Mouse (Mus musculus) duodenum, adult 2 months (tissue): ENCODE results near the gene Ppp6r2. TPM values are rescaled to one million over a fixed set of nuclear protein-coding genes. Genes with fewer than 3 reads are reported as not detected.

ENCODE experiments used
- polyA plus RNA-seq: library from polyadenylated mRNA; depleted of rRNA; stranded (reverse); fragments of >200 nt; gene quantifications from 2 replicates; pipeline ENCODE4 v1.2.3, GENCODE M21; 2012; ENCODE audit warnings: low replicate concordance; rRNA removed

The Ppp6r2 gene
- 252 and 373 TPM in 2 replicates for polyA plus RNA-seq

DNA sequence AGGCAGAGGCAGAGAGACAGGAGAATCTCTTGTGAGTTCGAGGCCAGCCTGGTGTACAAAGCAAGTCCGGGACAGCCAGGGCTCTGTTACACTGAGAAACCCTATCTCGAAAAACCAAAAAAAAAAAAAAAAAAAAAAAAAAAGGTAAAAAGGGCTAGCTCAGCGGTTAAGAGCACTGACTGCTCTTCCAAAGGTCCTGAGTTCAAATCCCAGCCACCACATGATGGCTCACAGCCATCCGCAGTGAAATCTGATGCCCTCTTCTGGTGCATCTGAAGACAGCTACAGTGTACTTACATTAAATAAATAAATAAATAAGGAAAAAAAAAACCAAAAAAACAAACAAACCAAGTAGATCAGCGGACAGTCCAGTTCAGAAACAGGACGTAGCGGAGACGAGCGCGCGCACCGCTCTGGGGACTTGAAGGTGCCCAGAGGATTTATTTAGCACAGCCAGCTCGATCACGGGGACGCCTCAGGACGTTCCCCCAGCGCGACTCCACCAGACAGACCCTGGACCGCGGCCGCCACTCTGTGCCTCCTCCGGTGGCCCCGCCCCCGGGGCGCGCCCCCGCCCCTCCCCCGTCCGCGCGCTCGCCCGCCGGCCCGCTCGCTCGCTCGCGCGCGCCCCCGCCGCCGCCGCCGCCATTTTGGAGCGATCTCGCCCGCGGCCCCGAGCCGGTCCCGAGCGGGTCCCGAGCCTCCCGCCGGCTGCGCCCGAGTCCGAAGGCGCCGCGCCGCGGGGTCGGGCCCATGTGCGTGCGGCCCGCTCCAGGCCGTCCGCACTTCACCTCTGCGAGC lies at the start of gene Ppp6r2:
Gene Ppp6r2 (plus strand): TSS at position 639 of the 801 bp plus-strand sequence.

DNA sequence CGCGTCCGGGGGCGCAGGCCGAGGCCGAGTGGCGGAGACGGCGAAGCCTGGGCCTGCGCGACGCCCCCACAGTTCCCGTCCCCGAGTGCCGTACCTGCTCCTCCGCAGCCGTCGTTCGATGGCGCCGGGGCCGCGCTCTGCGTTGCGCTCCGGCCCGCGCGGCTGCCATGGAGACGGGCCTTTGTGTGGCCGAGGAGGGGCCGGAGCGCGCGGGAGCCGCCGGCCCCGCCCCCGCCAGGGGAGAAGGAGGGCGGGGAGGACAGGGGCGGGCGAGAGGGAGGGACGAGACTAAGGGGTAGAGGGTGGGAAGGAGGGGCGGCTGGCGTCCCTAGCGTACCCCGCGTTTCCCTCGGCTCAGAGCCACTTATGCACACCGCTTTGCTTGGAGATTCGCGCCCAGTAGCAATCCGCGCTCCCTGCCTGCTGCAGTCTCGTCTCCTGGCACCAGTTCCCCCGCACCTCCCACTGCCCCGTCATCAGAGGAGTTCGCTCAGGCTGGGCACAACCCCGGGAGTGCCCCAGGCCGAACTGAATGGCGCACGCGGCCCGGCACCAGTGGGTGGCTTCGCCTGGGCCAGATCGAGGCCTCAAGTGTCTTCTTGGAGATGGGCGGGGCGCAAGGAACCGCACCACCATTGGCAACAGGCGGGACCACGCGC lies 30.7 kb upstream of the Ppp6r2 start, which contains the start of gene Plxnb2:
Gene Plxnb2 (minus strand): TSS at position 218 of the 659 bp plus-strand sequence.

DNA sequence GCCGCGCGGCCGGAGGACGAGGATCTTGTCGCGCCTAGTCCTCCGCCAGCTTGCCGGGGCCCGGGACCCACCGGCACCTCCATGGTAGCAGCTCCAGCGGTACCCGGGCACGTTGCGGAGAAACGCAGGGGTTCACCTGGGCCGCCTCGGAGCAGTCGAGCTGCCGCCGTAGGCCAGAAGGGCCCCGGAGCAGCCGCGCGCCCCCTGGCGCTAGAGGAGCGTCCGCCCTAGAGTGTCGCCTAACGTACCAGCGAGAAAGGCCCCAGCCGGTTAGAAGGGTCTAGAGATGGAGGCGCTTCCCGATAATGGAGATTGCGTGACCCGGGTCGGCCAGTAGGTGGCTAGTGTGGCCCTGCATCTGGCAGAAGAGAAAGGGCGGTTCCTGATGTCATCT lies 15.0 kb upstream of the Ppp6r2 start, which contains the start of gene Dennd6b:
Gene Dennd6b (minus strand): TSS at position 184 of the 394 bp plus-strand sequence.

DNA sequence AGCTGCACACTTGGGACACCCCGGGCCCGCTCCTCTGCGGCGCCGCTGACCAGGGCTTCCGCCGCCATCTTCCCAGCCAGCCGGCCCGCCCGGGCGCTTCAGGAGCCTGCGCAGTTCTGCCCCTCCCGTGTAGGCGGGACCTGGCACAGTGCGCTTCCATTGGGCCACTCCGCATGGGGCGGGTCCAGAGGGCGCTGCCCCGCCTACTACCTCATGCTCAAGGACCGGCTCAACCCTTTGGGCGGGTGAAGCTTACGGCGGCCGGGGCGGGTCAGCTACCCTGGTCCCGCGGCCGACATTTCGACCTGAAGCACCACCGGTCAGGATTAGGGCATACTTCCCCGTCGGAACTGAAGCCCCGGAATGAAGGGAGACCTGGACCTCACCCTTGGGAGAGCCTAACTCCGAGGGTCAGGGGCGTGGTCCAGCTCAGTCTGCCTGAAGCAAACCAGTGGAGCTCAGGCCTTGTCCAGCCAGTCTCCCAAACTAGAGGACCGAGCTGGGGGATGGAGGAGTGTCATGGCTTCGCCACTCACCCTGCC lies 103.9 kb downstream of the Ppp6r2 start, which contains the start of gene Sbf1:
Gene Sbf1 (minus strand): TSS at position 122 of the 542 bp plus-strand sequence.

DNA sequence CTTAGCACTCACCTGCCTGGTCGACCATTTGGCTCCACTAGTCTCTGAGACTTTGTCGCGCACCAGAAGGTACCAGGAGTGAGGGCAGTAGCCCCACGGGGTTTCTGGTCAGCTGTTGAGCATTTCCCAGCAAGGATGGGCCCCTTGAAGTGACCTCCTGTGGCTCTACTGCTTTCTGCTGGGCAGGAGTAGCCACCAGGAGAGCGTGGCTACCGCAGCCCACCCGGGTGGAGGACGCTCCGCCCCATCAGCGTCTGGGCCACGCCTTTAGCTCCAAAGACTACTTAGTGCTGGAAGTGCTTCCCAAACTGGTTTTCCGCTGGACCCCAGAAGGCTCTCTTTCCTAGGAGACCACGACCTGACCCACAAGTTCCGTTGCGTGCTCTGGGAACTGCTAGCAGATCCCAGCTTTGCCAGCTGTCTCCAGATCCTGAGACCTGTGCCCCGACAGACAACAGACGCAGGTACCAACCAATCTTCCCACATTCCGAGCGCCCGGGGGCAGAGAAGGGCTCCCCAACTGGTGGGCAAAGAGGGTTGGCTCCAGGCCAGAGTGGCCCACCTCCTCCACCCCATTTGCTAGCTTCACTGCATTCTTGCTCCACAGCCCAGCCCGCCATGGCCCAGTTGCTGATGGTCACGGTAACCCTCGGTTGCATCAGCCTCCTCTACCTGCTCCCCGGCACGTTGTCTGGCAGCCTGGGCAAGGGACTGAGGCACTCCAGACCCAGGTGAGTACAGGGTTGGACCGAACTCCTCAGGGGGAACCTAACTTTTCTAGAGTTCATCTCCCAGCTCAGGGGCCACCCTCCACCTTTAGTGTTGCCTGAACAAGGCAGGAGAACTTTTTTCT lies 111.5 kb downstream of the Ppp6r2 start, which contains the start of gene Adm2:
Gene Adm2 (plus strand): TSS at position 51 of the 853 bp plus-strand sequence.

DNA sequence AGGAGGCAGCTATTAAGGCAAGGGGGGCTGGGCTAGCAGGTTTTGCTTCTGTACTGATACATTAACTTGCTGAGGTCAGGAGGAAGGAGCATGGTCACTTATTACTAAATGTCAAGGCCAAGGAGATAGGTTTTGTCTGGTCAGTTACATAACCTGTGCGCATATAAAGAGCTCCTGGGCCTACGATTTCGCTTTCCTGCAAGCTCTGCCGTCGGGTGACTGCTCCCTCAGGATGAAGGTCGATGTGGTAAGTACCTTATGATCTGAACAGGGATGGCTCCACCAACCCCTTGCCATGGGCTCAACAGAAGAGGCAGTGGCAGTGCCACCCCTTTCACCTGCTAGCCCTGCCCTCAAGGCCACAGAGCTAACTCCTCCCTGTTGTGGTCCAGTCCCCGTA lies 122.9 kb downstream of the Ppp6r2 start, which contains the start of gene Miox:
Gene Miox (plus strand): TSS at position 128 of the 400 bp plus-strand sequence.

Other genes with a start within 250 kb of the Ppp6r2 start
- 0.04 TPM in 1 of 2 replicates, not detected in the other for gene Mlc1, start 232.5 kb upstream of the Ppp6r2 start, polyA plus RNA-seq
- not detected in 2 replicates for gene Mov10l1, start 228.6 kb upstream of the Ppp6r2 start, polyA plus RNA-seq
- gene Panx2, start 151.8 kb upstream of the Ppp6r2 start, polyA plus RNA-seq, result 0.23 and 1.4 TPM in 2 replicates
- 87.4 and 97.4 TPM in 2 replicates for gene Trabd, start 136.4 kb upstream of the Ppp6r2 start, polyA plus RNA-seq
- gene Selenoo, start 122.5 kb upstream of the Ppp6r2 start, polyA plus RNA-seq, result 42.4 and 57.0 TPM in 2 replicates
- gene Tubgcp6, start 88.4 kb upstream of the Ppp6r2 start, polyA plus RNA-seq, result 20.9 and 30.5 TPM in 2 replicates
- 19.2 and 21.0 TPM in 2 replicates for gene Hdac10, start 82.9 kb upstream of the Ppp6r2 start, polyA plus RNA-seq
- gene Mapk12, start 70.8 kb upstream of the Ppp6r2 start, polyA plus RNA-seq, result 2.6 and 2.9 TPM in 2 replicates
- gene Mapk11, start 61.9 kb upstream of the Ppp6r2 start, polyA plus RNA-seq, result 1.2 and 1.8 TPM in 2 replicates
- gene Plxnb2, start 30.8 kb upstream of the Ppp6r2 start, polyA plus RNA-seq, result 257 and 402 TPM in 2 replicates
- 12.6 and 17.4 TPM in 2 replicates for gene Dennd6b, start 15.1 kb upstream of the Ppp6r2 start, polyA plus RNA-seq
- 150 and 156 TPM in 2 replicates for gene Sbf1, start 103.8 kb downstream of the Ppp6r2 start, polyA plus RNA-seq
- 0.59 and 3.3 TPM in 2 replicates for gene Adm2, start 111.2 kb downstream of the Ppp6r2 start, polyA plus RNA-seq
- 0.21 TPM in 1 of 2 replicates, not detected in the other for gene Miox, start 122.8 kb downstream of the Ppp6r2 start, polyA plus RNA-seq
- gene Lmf2, start 144.1 kb downstream of the Ppp6r2 start, polyA plus RNA-seq, result 30.4 and 32.4 TPM in 2 replicates
- gene Ncaph2, start 144.2 kb downstream of the Ppp6r2 start, polyA plus RNA-seq, result 97.4 and 142 TPM in 2 replicates
- 308 and 600 TPM in 2 replicates for gene Sco2, start 162.3 kb downstream of the Ppp6r2 start, polyA plus RNA-seq
- gene Tymp, start 165.5 kb downstream of the Ppp6r2 start, polyA plus RNA-seq, result 99.3 and 259 TPM in 2 replicates
- 108 and 177 TPM in 2 replicates for gene Odf3b, start 167.7 kb downstream of the Ppp6r2 start, polyA plus RNA-seq
- gene Klhdc7b, start 173.4 kb downstream of the Ppp6r2 start, polyA plus RNA-seq, result 2.8 and 3.0 TPM in 2 replicates
- 0.78 and 1.7 TPM in 2 replicates for gene Syce3, start 198.9 kb downstream of the Ppp6r2 start, polyA plus RNA-seq
- 2.7 and 2.8 TPM in 2 replicates for gene Cpt1b, start 214.3 kb downstream of the Ppp6r2 start, polyA plus RNA-seq
- 0.21 and 0.41 TPM in 2 replicates for gene C730034F03Rik, start 218.0 kb downstream of the Ppp6r2 start, polyA plus RNA-seq
- 5.1 and 5.5 TPM in 2 replicates for gene Gm44502, start 218.1 kb downstream of the Ppp6r2 start, polyA plus RNA-seq
- 104 and 155 TPM in 2 replicates for gene Chkb, start 218.4 kb downstream of the Ppp6r2 start, polyA plus RNA-seq
- 0.81 and 1.0 TPM in 2 replicates for gene Mapk8ip2, start 242.4 kb downstream of the Ppp6r2 start, polyA plus RNA-seq